Mouse (Mus musculus) activated CD4-positive, CD25-positive, alpha-beta regulatory T cell, adult 4 months (primary cell): ENCODE results near the gene Xndc1. TPM values are rescaled to one million over a fixed set of nuclear protein-coding genes. Genes with fewer than 3 reads are reported as not detected.

ENCODE experiments used
- ATAC-seq: one replicate; pipeline ENCODE4 v1.8.0; 2017
- polyA plus RNA-seq, 2 experiments: library from polyadenylated mRNA; unstranded; fragments of 100-300 nt; shearing (Covaris generic); gene quantifications; one replicate each; pipeline ENCODE4 v1.2.1; 2017

Gene Xndc1
- polyA plus RNA-seq, 2 experiments from 2014 or later = 14.4 to 15.2 TPM

DNA sequence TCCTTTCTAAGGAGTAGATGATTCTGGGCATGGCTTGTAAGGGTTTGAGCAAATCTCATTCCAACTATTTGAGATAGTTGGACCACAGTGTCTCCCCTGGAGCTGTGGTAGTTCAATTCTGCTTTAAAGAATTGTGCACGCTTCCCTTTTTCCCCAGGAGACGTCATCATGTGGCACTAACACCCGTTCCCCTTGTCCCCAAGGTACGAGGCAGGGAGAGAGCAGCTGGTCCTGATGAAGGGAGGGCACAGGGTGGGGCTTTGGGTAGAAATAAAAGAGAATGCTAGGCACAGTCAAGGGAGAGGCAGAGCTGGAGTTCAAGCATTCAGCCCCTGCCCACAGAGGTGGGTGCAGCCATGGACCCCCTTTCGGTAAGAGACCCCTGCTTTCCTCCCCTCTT lies 17.5 kb downstream of the Xndc1 start, which contains the start of gene Trpc2:
Trpc2 (plus strand) TSS at position 301 of the 400 bp plus-strand sequence.
- ATAC-seq = no peak

DNA sequence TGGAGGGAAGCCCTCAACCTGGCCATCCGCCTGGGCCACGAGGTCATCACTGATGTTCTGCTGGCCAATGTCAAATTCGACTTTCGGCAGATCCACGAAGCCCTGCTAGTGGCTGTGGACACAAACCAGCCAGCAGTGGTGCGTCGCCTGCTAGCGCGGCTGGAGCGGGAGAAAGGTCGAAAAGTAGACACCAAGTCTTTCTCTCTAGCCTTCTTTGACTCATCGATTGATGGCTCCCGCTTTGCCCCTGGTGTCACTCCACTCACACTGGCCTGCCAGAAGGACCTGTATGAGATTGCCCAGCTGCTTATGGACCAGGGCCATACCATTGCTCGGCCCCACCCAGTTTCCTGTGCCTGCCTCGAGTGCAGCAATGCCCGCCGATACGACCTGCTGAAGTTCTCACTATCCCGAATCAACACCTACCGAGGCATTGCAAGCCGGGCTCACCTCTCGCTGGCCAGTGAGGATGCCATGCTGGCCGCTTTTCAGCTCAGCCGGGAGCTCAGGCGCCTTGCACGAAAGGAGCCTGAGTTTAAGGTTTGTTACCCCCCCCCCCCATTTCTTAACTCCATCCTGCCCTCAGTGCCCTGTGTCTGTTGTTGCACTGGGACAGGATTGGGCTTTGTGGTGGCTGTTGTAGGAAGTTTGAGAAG lies 18.9 kb downstream of the Xndc1 start:
- ATAC-seq = no peak

DNA sequence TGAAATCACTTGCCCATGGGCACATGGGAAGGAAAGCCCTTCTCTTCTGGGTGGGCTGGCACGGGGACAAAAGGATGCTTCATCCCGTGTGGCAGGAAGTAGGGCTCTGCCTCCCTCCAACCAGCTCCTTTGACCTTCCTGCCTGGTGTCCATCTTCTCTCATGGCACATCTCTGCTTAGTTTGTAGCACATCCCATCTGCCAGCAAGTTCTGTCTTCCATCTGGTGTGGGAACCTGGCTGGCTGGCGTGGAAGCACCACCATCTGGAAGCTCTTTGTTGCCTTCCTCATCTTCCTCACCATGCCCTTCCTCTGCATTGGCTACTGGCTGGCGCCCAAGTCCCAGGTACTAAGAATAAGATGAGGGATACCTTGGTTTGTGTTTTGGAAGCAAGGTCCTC lies 22.0 kb downstream of the Xndc1 start:
- no peak for ATAC-seq

DNA sequence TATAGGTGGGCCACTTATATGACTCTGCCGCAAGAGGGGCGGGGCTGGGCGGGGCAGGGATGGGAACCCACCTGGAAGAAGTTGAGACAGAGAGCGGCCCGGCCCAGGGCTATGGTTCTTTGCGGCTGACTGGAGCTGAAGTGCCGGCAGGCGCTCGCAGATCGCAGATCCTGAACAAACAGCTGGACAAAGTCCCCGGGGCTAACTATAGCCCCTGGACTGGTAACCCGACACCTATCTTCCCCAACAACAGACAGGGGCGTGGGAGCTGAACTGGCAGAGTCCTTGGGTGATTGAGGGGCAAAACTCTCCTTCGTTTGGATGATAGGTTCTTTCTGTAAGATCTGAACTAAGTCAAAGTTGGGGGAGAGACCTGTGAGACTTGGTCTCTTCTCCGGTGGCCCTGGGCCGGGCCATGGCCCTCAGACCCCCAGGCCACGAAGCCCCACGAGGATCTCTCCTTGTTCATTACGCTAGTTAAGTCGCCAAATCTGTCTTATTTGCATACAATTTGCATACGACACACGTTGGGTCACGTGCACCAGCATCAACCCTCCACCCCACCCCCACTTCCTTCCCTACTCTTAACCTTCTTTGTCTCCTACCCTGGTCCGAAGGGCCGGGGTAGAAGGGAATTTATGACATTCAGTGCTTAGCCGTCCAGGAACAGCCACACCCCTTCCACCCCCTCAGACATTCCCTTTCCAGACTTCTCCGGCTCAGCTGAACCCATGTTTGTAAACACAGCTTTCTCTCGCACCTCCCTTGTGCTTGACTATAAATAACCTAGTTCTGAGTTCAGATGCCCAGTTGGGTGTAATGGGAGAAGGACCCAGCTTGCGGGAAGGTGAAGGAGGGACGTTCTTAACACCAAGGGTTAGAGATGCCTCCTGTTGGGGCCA lies 34.7 kb downstream of the Xndc1 start:
- ATAC-seq = peak; percentile 89

DNA sequence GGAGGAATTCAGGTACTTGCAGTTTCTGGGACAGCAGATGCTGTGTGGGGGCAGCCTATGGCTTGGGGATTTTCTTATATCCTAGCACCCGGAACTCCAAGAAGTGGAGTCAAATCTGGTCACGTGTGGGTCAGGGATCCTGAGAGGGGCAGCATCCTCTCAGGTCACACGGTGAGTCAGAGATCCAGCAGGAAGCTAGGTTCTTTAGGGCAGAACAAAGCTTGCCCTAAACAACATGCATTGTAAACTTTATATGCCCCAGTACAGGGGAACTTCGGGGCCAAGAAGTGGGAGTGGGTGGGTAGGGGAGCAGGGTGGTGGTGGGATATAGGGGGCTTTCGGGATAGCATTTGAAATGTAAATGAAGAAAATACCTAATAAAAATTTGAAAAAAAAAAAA lies 35.6 kb downstream of the Xndc1 start:
- ATAC-seq = no peak

DNA sequence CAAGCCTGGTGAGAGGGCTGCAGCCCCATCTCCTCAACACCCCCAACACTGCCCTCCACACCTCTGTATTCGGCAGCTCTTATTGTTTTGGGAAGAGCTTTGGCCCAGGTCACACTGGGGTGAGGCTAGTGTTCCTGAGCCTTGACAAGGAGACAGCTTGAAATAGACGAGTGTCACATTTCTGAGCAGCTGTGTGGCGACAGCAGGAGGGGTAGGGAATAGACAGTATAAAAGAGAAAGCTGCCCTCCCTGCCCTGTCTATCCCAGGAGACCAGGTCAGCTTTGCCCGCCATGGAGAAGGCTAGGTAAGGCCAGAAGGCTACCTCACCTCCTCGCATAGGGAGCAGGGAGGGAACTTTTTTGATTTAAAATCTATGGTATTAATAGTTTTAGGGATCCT lies 36.2 kb downstream of the Xndc1 start, which contains the start of gene Art1:
Art1 (plus strand) TSS at position 257 of the 400 bp plus-strand sequence.
- no peak for ATAC-seq

DNA sequence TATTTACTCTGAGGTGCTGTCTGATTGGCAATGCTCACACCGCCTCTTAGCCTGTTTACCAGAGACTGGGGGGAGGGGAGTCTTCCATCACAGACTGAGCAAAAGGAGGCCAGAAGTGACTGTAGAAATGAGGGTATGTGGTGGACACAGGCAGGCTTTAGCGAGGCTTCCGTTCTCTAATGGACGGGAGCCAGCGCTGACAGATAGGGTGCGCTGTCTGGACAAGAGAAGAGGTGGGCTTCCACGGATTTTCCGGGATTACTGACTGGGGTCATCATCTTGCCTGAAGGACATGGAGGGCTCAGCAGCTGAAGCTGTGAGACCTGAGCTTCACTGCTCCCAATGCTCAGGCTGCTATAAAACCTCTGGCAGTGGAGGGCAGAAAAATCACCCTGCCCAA lies 36.9 kb downstream of the Xndc1 start:
- no peak for ATAC-seq

DNA sequence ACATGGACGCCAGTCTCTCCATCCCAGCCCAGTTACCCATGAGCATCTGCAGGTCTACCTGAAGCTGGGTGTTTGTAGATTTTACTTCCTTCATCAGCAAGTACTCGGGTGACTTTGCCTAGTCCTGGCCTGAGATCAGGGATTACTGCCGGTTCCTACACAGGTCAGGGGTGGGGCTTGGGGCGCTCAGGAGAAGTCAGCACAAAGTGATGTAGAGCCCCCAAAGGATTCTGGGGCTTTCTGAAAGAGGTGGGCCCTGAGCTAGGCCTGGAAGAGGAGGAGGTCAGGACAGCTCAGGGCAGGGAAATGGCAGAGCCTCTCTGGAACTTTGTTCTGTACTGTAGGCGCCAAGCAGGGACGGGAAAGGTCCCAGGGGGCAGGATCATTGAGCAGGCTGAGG lies 37.4 kb downstream of the Xndc1 start:
- ATAC-seq = no peak

DNA sequence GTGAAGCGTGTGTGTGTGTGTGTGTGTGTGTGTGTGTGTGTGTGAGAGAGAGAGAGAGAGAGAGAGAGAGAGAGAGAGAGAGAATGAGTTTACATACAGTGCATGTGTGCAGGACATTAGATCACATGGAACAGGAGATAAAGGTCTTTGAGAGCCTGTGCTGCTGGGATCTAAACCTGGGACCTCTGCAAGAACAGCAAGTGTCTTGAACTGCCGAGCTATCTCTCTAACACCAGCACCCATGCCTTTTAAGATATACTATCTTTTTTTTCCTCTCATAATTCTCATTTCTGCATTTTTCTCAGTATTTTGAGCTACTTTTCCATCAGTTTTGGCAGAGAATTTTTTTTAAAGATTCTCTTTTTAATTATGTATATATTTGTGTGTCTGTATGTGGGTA lies 38.2 kb downstream of the Xndc1 start:
- ATAC-seq = no peak

DNA sequence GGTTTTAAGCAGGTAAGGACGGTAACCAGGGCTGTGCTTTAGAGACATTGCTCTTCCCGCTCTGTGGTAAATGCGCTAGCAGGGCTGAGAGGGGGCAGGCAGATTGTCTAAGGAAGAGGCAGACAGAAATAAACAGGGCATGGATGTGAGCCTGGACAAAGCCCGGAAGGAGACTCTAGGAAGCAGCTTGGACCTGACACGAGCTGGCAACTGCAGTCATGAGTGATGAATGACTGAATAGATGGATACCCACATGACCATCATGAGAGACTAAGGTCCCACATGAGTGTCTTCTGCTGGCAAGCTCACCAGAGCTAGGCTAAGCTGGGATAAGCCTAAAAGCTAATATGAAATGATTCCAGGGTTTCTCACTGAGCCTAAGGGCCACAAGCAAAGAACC lies 38.8 kb downstream of the Xndc1 start:
- no peak for ATAC-seq

DNA sequence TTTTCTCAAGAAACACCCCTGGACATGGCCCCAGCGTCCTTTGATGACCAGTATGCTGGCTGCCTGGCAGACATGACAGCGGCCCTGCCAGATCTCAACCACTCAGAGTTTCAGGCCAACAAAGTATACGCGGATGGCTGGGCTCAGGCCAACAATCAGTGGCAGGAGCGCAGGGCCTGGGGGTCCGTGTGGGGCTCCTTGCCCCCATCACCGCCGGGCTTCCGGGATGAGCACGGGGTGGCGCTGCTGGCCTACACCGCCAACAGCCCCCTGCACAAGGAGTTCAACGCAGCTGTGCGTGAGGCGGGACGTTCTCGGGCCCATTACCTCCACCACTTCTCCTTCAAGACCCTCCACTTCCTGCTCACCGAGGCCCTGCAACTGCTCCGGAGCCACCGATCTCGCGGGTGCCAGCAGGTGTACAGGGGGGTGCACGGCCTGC lies 41.4 kb downstream of the Xndc1 start:
- no peak for ATAC-seq

DNA sequence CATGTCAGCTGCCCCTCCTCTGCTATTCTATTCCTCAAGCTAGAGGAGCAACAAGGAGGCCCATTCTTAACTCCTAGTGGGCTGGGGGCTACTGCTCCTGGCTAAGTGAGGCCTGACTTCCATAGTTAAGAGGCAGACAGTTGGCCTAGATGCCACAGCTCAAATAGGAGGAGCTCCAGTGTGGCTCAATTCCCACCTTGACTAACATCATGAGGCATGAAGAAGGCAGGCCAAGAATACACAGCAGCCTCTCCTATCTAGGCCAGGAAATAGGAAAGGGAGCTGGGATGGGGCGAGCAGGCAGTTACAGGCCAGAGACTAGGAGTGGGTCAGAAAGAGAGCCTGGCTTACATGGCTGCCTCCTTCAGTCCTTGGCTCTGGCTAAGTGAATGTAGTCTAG lies 42.9 kb downstream of the Xndc1 start:
- ATAC-seq = no peak

DNA sequence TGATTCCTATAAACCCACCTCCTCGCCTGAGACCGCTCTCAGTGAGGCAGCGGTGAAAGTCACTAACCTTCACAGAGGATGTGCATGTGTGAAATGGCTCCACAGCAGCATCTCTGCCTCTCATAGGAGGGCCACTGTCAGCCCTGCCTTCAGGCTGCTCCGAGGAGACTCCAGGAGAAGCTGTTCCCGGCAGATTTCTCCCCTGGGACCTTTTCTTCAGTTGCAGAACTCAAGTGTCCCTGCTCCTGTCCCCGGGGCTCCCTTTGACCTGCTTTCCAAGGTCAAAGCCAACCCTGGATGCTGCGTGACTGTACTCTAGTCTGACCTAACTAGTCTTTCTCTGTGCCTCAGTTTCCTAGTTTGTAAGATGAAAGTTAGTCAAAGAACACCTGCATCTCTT lies 43.9 kb downstream of the Xndc1 start, which contains the start of gene Art5:
Art5 (minus strand) TSS at position 319 of the 400 bp plus-strand sequence.
- ATAC-seq = no peak

DNA sequence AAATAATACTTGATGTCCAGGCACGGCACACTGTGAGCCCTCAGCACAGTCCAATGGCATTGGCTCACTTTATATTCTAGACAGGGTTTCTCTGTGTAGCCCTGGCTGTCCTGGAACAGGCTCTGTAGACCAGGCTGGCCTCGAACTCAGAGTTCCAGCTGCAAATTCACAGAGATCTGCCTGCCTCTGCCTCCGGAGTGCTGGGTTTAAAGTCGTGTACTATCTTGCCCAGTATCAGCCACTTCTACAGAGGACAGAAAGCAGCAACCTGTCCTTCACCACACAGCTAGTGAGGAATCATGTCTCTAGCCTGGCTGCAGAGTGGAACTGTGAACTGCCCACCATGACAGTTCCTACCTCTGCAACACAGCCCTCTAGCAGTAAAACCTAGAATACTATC lies 44.4 kb downstream of the Xndc1 start:
- no peak for ATAC-seq

DNA sequence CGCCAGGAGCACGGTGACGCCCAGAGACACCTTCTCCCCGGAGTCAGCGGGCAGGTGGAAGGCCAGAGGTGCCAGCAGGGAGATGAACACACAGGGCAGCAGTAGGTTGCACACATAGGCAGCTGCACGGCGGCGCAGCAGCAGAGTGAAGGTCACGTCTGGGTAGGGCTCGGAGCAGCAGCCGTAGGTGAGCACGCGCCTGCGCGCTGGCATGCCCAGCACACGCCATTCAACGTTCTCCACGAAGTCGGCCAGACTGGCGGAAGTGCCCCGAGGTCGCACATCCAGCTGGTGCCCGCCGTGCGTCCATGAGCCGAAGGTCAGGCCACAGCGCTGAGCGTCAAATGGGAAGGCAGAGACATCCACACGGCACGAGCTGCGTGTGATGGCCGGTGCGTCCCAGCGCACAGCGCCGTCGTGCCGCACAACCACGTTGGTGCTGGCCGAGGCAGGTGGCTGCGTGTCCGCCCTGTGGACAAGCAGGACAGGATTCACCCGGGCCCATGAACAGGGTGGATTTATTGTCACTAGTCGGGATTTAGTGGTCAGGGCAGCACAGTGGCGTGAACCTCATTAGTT lies 47.9 kb downstream of the Xndc1 start:
- no peak for ATAC-seq

DNA sequence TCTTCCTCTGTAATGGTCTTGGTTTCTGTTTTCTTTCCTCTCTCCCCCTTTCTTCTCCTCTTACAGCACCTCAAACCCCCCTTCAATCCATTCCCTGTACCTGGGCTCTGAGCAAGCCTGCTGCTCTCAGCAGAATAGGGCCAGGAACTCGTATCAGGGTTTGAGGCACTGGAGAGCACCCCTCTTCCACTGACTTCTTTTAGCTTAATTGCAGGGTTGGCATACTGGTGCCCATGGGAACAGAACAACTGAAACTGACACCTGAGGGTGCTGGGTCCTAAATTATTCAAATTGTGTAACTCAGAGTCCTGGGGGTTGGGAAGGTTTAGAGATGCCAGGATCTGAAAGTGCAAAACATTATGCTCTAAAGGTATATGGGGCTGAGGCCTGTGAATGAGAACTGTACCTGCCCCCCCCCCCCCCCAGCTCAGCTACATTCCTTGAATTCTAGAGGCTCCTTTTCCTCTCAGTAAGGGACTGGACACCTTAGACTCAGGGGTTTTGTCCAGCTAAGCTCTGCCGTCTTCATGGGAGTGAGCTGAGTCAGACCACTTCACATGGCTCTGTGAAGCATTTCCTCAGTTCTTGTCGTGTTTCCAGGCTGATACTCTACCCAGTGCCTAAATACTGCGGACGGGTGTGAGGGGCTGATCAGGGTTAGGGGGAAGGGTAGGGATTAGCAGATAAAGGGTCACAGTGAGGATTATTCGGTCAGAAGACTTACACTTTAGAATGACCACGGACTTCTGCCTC lies 51.4 kb downstream of the Xndc1 start, which contains the start of gene Chrna10:
Chrna10 (minus strand) TSS at position 250 of the 753 bp plus-strand sequence.
- no peak for ATAC-seq

DNA sequence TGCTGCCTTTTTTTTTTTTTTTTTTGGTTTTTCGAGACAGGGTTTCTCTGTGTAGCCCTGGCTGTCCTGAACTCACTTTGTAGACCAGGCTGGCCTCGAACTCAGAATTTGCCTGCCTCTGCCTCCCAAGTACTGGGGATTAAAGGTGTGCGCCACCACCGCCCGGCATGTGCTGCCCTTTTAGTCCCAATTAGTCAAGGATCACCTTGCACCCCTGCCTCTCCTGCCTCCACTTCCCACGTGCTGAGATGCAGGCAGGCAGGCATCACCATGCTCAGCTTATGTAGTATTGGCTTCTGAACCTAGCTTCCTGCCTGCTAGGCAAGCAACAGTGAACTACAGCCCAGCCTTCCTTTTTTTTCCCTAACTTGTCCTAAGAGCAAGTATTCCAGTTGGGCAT lies 52.1 kb downstream of the Xndc1 start:
- no peak for ATAC-seq

DNA sequence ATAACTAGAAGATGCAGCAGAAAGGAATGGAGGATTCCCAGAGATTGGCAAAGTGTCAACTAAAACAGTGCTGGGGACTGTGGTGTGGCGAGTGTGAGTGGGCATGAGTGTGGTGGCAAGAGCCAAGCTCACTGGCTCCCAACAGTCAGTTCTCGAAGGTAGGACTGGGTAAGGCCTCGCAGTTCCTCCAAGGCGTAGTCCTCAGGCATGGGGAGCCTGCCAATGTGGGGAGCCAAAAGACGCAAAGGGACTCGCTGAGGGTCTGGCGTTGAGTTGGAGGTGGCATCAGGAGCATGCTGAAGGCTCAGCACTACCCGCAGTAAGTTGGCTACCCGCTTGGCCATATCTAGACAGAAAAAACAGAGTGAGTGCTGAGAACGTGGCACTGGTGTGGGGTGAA lies 55.0 kb downstream of the Xndc1 start:
- no peak for ATAC-seq

DNA sequence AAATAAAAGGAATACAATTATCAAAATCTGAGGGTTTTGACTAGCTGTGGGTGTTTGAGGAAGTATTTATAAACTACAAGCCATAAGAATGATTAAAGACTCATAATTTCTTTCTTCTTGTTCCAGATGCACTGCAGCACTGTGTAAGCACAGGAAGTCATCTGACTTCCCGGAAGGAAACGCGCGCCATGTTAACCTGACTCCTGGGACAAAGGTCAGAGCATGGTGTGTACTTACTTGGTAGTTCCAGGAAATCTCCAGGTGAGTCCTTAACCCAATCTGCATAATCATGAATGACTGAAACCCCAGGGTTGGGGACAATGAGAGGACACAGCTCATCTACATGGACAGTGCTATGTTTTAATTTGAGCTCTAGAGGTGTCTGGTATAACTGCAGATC lies 67.1 kb downstream of the Xndc1 start:
- no peak for ATAC-seq
